Mouse (Mus musculus) frontal cortex, postnatal 36 days (tissue): ENCODE data around the gene Slc16a14.
"Not testable (repeated sequence)": the region's sequence is repeated elsewhere in the genome, so short reads cannot be mapped to it uniquely, and the experiment has no call there.

Experiments used
- DNase-seq, 2 experiments: peaks; one replicate each; pipeline ENCODE4 v3.0.0; 2022; ENCODE audit warnings: low spot score in 2 of 2

Gene Slc16a14

DNA sequence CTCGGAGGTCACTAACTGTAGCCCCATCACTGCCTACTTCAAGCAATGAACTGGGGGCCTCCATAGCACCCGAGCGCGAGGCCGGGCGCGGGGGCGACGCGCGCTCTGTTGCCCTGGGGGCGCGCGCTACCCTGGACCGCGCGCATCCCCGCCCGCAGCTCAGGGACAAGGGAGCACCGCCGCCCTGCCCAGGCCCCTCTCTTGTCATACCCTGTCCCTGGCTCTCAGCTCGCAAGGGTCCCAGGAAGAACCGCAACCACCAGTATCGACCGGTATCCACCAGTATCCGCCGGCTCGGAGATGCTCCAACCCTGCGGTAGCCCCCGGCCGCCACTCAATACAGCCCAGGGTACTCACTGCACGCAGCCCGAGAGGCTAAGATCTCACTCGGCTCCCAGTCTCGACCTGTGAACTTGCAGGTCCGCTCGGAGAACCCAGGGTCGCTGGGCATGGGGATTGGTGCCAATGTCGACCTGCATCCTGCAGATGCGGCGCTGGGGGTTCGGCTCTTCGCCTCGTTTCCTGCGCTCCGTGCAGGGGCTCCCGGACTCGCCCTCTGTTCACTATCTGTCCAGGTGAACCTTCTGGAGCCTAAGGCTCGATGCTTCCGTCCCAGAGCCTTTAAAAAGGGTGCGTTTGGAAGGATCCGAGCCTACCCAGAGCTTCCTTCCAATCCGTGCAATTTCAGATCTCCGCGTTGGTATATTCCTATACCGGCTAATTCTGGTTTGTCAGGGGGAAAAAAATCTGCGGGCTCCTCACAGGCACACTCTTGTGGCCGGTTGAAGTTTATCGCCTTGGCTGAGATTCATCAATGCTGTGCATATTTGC, at the start of gene Slc16a14:
TSS of gene Slc16a14 (minus strand) at position 632 of the 831 bp plus-strand sequence.
- DNase-seq: peak; percentile 65

GRCm38 (mm10) chr1:84961779-84962178, 26.8 kb upstream of the Slc16a14 start:
- not testable (repeated sequence) for DNase-seq

DNA sequence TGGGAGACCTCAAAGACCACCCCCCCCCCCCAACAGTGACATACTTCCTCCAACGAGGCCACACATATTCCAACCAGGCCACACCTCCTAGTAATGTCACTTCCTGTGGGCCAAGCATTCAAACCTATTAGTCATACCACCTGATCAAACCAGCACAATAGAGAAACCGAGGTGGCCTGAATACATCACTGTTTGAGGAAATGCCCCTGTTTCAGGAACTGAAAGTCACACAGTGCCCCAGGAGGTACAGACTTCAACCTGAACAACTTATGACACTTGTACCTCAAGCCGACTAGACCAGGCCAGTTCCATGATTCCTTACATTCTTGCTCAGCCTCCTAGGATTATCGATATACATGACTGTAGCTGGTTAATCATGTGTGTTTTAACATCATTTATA, 22.8 kb upstream of the Slc16a14 start:
- DNase-seq: not testable (repeated sequence)

GRCm38 (mm10) chr1:84956771-84957170, 21.8 kb upstream of the Slc16a14 start:
- not testable (repeated sequence) for DNase-seq

- no peak for DNase-seq
Measured at GRCm38 (mm10) chr1:84952456-84953181, 17.7 kb upstream of the Slc16a14 start.

GRCm38 (mm10) chr1:84951566-84951965, 16.6 kb upstream of the Slc16a14 start:
- DNase-seq: no peak

DNA sequence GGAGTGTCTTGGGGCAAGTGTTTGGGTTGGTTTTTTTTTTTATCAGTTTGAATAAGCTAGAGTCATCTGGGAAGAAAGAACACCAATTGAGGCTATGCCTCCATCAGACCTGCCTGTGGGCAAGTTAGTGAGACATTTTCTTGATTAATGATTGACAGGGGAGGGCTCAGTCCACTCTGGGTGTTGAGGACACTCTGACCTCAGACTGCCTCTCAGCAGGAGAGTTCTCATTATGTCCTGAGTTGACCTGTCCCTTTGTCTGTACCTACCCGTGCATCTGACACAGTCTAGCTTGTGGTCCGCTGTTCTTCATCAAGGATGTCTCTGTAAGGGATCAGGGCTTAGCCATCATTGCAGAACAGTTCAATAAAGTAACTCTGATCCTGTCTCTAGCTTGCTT, 12.5 kb upstream of the Slc16a14 start:
- no peak for DNase-seq

- no peak for DNase-seq
Measured at GRCm38 (mm10) chr1:84945950-84946349, 11.0 kb upstream of the Slc16a14 start.

DNA sequence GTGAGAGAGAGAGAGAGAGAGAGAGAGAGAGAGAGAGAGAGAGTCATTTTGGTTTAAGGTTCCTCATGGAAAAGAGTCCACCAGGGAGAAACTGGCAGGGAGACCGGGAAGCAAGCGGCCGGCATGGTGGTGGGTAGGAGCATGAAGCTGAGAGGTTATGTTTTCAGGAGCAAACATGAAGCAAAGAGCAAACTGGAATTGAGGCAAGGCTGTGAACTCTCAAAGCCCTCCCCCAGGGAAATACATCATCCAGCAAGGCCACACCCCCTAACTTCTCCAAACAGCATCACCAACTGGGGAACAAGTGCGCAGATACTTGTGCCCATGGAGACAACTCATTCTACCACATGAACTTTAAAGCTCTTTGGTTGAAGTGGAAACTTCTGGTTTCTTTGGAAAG, 8.6 kb upstream of the Slc16a14 start:
- no peak for DNase-seq

DNA sequence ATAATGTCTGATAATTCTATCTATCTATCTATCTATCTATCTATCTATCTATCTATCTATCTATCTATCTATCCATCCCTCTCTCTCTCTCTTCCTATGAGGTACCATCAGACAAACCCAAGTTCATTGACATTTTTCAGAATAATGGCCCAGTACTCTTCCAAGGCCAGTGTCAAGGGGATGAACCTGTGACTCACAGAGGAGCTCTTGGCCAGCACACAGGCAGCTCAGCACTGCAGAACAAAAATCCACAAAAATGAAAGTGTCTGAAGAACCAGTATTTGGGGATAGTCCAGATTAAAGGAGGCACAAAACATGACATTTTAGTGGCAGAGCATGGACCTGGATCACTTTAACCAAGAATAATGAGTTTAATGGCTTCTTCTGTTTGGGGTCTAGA, 7.7 kb upstream of the Slc16a14 start:
- no peak for DNase-seq

- DNase-seq: no peak
Measured at GRCm38 (mm10) chr1:84940322-84940721, 5.4 kb upstream of the Slc16a14 start.

- no peak for DNase-seq
Measured at GRCm38 (mm10) chr1:84939466-84939865, 4.5 kb upstream of the Slc16a14 start.

- no peak for DNase-seq
Measured at GRCm38 (mm10) chr1:84936716-84937510, 2.0 kb upstream of the Slc16a14 start.

DNA sequence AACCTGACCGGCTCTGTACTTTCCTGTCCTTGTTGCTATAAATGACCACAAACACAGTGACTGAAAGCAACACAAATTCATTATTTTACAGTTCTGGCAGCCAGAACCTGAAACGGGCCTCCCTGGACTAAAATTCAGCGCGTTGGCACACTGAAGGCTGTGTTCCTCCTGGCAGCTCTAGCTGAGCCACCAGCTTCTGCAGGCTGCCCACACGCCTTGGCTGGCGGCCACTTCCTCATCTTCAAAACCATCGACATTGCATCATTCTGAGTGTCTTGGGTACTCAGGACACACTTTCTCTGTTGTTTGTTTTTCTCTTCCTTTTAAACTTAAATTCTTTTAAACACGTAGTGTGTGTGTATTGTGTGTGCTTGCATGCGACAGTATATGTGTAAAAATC, 734 bp upstream of the Slc16a14 start:
- peak; percentile 81 to 93 for DNase-seq

- DNase-seq: peak in 1 of 2 experiments; percentile 44
Measured at GRCm38 (mm10) chr1:84934151-84934502, 807 bp downstream of the Slc16a14 start.

- DNase-seq: peak; percentile 85 to 88
Measured at GRCm38 (mm10) chr1:84933472-84934150, 1.3 kb downstream of the Slc16a14 start.

- no peak for DNase-seq
Measured at GRCm38 (mm10) chr1:84925599-84925998, 9.3 kb downstream of the Slc16a14 start.

- no peak for DNase-seq
Measured at GRCm38 (mm10) chr1:84924134-84924533, 10.8 kb downstream of the Slc16a14 start.

DNA sequence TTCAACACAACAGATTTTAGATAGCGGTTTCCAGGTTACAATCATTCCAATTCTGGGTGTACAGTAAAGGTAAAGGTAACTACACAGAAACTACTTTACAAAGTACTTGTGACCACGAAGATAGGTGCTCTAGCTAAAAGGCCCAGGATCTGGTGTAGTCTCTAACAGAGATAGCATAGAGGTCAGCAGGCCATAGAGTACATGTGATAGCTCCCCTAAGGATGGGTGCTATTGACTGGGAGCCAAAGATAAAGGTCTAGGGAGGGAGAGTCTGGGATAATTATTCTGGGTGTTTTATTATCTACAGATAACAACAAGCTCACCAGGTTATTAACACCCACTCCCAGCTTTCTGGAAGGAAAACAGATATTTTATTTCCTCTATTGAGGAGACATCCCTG, 11.5 kb downstream of the Slc16a14 start:
- no peak for DNase-seq

- DNase-seq: no peak
Measured at GRCm38 (mm10) chr1:84918865-84919264, 16.1 kb downstream of the Slc16a14 start.

GRCm38 (mm10) chr1:84915010-84915409, 19.9 kb downstream of the Slc16a14 start:
- DNase-seq: no peak

DNA sequence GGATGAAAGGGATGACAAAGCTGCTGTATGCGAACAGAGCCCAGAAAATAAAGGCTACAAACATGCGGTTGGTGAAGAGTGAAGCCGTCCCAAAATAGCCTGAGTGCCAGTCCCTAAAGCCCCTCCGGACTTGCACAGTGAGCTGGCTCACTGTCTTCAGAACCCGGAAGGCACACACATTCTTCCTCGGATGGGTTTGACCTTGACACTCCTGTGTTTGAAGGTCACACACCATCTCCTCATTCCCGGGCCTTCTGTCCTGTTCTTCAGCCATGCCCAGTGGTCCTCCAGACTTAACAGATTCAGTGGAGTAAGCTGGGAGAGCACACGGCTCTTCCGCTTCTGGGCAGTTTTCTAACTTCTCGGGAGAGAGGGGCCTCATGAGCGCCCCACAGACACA, 22.4 kb downstream of the Slc16a14 start:
- no peak for DNase-seq
